Mouse (Mus musculus): Measurements from ENCODE around the gene Brf1. TPM values are rescaled to one million over a fixed set of nuclear protein-coding genes. Genes with fewer than 3 reads are reported as not detected.

The Brf1 gene
- polyA plus RNA-seq, 3 experiments from 2014 or later, result 20.2 to 32.0 (median 30.5) TPM

Other genes with a start within 250 kb of the Brf1 start
- 1 to 10 TPM in 2 of 3 experiments, not detected in 1; 1.6 to 6.0 TPM for gene Pld4, start 240.0 kb downstream of the Brf1 start, polyA plus RNA-seq (2017; shearing (Covaris generic))
- not detected for gene Ahnak2, start 198.0 kb downstream of the Brf1 start, polyA plus RNA-seq (2017; shearing (Covaris generic))
- gene Clba1, start 191.8 kb downstream of the Brf1 start, polyA plus RNA-seq (2017; shearing (Covaris generic)), result under 1 TPM in 2 of 3 experiments, not detected in 1; 0.33 to 0.50 TPM
- 10 to 100 TPM; 67.6 to 86.3 (median 83.9) TPM for gene Cdca4, start 171.3 kb downstream of the Brf1 start, polyA plus RNA-seq (2017; shearing (Covaris generic))
- gene Gpr132, start 132.5 kb downstream of the Brf1 start, polyA plus RNA-seq (2017; shearing (Covaris generic)), result 10 to 100 TPM; 71.4 to 79.0 (median 77.8) TPM
- gene Jag2, start 70.9 kb downstream of the Brf1 start, polyA plus RNA-seq (2017; shearing (Covaris generic)), result under 1 TPM; 0.39 to 0.59 (median 0.50) TPM
- gene Nudt14, start 58.6 kb downstream of the Brf1 start, polyA plus RNA-seq (2017; shearing (Covaris generic)), result 10 to 100 TPM; 33.0 to 42.6 (median 40.7) TPM
- 1 to 10 TPM; 7.2 to 8.8 (median 7.3) TPM for gene Btbd6, start 24.2 kb downstream of the Brf1 start, polyA plus RNA-seq (2017; shearing (Covaris generic))
- gene Pacs2, start 13.8 kb upstream of the Brf1 start, polyA plus RNA-seq (2017; shearing (Covaris generic)), result 1 to 10 TPM; 5.0 to 8.6 (median 6.8) TPM
- under 1 TPM in 1 of 3 experiments, not detected in 2; 0.30 TPM for gene Tex22, start 73.8 kb upstream of the Brf1 start, polyA plus RNA-seq (2017; shearing (Covaris generic))
- gene Mta1, start 97.6 kb upstream of the Brf1 start, polyA plus RNA-seq (2017; shearing (Covaris generic)), result 10 to 100 TPM; 12.1 to 15.0 (median 13.8) TPM
- gene Crip2, start 139.5 kb upstream of the Brf1 start, polyA plus RNA-seq (2017; shearing (Covaris generic)), result 10 to 100 TPM in 1 of 3 experiments, 1 to 10 TPM in 2; 4.9 to 10.4 (median 6.0) TPM
- gene Crip1, start 145.6 kb upstream of the Brf1 start, polyA plus RNA-seq (2017; shearing (Covaris generic)), result 1,000 to 10,000 TPM in 1 of 3 experiments, 100 to 1,000 TPM in 2; 839 to 2,286 (median 900) TPM
- gene Tedc1, start 155.7 kb upstream of the Brf1 start, polyA plus RNA-seq (2017; shearing (Covaris generic)), result 10 to 100 TPM in 1 of 3 experiments, 1 to 10 TPM in 1, under 1 TPM in 1; 0.90 to 12.3 (median 3.1) TPM
- under 1 TPM in 1 of 3 experiments, not detected in 2; 0.23 TPM for gene Tmem121, start 185.2 kb upstream of the Brf1 start, polyA plus RNA-seq (2017; shearing (Covaris generic))

All from inflammation-experienced regulatory T-cells, adult 6 months (primary cell).